Mouse (Mus musculus): ENCODE results near the gene Gm44790. TPM values are rescaled to one million over a fixed set of nuclear protein-coding genes. Genes with fewer than 3 reads are reported as not detected.

Gm44790 gene
- polyA plus RNA-seq, 1 experiment from 2014 or later: not detected

DNA sequence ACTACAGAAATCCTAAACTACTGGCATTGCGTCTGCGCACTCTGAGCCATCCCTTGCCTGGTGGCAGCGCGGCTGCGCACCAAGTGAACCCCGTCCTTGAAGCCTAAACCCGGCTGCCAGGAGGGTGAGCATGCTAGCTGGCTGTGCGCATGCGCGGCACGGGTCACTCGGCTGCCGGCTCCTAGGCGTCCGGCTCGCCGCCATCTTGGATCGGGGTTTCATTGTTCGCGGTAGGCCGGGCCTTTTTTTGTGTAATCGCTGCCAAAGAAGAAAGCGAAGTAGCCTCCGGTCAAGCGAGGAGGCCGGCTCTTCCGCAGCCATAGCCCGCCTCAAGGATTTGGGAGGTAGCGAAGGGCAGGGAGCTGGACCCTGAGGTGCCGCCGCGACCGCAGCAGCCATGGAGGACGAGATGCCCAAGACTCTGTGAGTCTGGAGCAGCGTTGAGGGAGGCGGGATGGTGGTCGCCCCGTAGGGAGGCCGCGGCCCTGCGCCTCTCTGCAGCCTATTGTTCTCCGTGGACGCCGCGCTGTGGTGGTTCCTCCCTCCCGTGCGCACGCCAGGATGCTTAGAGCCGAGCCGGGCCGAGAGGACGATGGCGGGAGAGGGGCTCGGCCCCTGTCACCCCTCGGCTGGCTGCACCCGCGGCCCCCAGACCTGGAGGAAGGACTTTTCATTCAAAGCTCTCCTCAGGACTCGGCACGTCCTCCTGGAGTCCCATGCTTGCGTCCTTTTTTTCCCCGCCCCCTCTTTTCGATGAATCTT is 22.2 kb upstream of the Gm44790 start, which contains the start of gene Tia1:
Gene Tia1, plus strand, starts transcription at position 120 of the 762 bp plus-strand sequence.
- Histone ChIP-seq H3K4me3 (peak within 1 kb of the TSS; percentile 79), H3K9ac (peak within 1 kb of the TSS; percentile 92), H3K9me3 (replicated peaks) (no peaks in the 10 kb centered on the region), H3K4me2 (peak within 1 kb of the TSS; percentile 69), H3K36me3 (peaks cover 15% of the 10 kb centered on the region), H3K27ac (ENCODE audit: poor library complexity, severe bottlenecking) (peak within 1 kb of the TSS; percentile 98), H3K4me1 (replicated peaks) (peaks cover 14% of the 10 kb centered on the region), H3K27me3 (replicated peaks) (no peaks in the 10 kb centered on the region)
- WGBS: under 1% methylated on average over 62 of the region's 62 CpGs
- ATAC-seq (ENCODE audit: insufficient number of reproducible peaks, low FRiP score): peak; percentile 98

DNA sequence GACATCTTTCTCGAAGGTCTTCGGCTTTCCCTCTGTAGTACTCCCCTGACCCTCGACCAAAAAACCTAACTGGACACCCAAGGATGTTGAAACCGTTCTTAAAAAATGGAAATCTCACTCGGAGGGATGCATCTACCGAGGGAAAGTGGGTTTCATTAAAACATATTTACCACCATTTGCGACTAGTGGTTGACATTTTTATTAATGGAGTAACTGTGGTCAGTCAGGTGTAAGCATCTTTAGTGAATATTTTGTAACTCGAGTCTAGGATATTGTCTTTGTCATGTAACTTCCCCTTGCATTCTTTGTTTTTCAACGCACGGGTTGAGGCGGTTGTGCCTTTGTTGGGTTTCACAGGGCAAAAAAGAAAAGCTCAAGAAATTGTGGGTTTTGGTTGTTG is 21.5 kb upstream of the Gm44790 start:
- 2% methylated on average over 11 of the region's 11 CpGs for WGBS
- Histone ChIP-seq H3K4me3 (peak overlapping the region; percentile 79), H3K27me3 (replicated peaks) (no peaks in the 10 kb centered on the region), H3K36me3 (peaks cover 15% of the 10 kb centered on the region), H3K27ac (ENCODE audit: poor library complexity, severe bottlenecking) (peak overlapping the region; percentile 98), H3K4me2 (peak overlapping the region; percentile 69), H3K4me1 (replicated peaks) (peaks cover 14% of the 10 kb centered on the region), H3K9me3 (replicated peaks) (no peaks in the 10 kb centered on the region), H3K9ac (peak overlapping the region; percentile 92)
- ATAC-seq (ENCODE audit: insufficient number of reproducible peaks, low FRiP score): no peak

DNA sequence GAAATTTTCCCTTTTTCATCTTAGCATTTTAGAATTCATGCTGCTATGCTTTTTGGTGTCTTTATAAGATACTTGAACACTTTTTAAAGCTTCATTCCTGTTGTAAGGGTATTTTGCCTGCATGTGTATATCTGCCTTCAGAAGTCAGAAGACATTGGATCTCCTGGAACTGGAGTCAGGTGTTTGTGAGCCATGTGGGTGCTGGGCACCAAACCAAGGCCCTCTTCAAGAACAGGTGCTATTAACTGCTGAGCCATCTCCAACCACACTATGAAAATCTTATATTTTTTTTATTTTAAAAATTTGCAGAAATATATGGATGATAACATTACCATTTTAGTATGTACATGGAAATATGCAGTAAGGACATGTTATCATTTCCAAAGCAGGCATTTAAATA is 20.2 kb upstream of the Gm44790 start:
- Histone ChIP-seq H3K9me3 (replicated peaks) (no peaks in the 10 kb centered on the region), H3K4me2 (peak overlapping the region; percentile 44; the same call in 1 of the 2 replicates), H3K27me3 (replicated peaks) (no peaks in the 10 kb centered on the region), H3K9ac (no peak overlapping the region), H3K4me1 (replicated peaks) (peaks cover 10% of the 10 kb centered on the region), H3K4me3 (no peak overlapping the region), H3K27ac (ENCODE audit: poor library complexity, severe bottlenecking) (no peak overlapping the region), H3K36me3 (peaks cover 15% of the 10 kb centered on the region)
- no peak for ATAC-seq (ENCODE audit: insufficient number of reproducible peaks, low FRiP score)

DNA sequence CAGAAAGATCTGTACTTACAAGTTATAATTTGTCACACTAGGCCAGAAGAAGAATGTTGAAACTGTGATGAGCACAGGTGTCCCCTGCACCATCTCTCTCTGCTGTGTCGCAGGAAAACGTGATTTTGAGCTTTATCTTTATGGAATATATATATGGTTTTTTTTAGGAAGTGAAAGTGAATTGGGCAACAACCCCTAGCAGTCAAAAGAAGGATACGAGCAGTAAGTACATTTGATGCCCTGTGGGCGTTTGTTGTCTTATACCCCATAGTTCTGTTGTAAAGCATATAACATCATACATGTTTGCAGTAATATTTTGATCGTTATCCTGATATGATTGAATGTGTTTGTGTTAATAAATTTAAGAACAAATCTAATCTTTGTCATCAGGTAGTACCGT is 7.7 kb upstream of the Gm44790 start:
- ATAC-seq (ENCODE audit: insufficient number of reproducible peaks, low FRiP score): no peak
- WGBS: 88% methylated on average over 6 of the region's 6 CpGs
- Histone ChIP-seq H3K4me3 (no peak overlapping the region), H3K9me3 (replicated peaks) (no peaks in the 10 kb centered on the region), H3K36me3 (peaks cover 68% of the 10 kb centered on the region), H3K27ac (ENCODE audit: poor library complexity, severe bottlenecking) (no peak overlapping the region), H3K4me2 (no peak overlapping the region), H3K9ac (no peak overlapping the region), H3K27me3 (replicated peaks) (no peaks in the 10 kb centered on the region), H3K4me1 (replicated peaks) (no peaks in the 10 kb centered on the region)

DNA sequence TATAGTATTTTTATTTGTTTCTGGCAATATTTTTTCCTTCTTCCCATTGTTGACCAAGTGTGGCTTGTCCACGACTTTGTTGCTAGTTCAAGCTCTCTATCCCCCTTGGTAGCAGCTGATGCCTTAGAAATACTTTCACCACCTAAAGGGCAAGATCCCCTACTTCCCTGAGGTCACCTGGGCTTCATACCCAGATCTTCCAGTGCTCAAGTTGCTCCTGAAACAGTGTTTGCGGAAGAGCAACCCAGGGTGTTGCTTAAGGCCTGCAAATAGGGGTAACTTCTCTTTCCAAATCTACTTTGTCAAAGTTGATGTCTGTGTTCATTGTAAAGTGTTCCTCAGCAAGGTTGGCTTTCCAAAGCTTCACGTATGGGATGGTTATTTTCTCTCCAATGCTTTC is 7.2 kb upstream of the Gm44790 start:
- Histone ChIP-seq H3K9ac (no peak overlapping the region), H3K9me3 (replicated peaks) (no peaks in the 10 kb centered on the region), H3K4me1 (replicated peaks) (no peaks in the 10 kb centered on the region), H3K27me3 (replicated peaks) (no peaks in the 10 kb centered on the region), H3K27ac (ENCODE audit: poor library complexity, severe bottlenecking) (no peak overlapping the region), H3K36me3 (peaks cover 68% of the 10 kb centered on the region), H3K4me2 (no peak overlapping the region), H3K4me3 (no peak overlapping the region)
- 84% methylated on average over 3 of the region's 3 CpGs for WGBS
- ATAC-seq (ENCODE audit: insufficient number of reproducible peaks, low FRiP score): no peak

DNA sequence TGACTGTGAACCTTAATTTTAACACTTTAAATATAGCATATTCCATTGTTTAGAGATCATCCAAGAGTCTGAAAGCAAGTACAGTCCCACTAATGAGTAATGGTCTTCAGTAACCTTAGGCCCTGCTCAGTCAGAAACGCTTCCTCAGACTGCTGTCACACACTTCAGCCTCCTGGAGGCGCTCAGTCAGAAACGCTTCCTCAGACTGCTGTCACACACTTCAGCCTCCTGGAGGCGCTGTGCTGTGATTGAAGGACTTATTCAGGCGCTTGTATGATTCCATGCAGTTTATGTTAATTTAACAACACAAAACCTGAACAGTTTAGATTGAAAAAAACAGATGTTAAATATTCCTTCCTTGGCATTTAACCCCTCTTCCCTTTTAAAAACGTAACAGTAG is 6.0 kb upstream of the Gm44790 start:
- no peak overlapping the region for H3K4me2 ChIP-seq

DNA sequence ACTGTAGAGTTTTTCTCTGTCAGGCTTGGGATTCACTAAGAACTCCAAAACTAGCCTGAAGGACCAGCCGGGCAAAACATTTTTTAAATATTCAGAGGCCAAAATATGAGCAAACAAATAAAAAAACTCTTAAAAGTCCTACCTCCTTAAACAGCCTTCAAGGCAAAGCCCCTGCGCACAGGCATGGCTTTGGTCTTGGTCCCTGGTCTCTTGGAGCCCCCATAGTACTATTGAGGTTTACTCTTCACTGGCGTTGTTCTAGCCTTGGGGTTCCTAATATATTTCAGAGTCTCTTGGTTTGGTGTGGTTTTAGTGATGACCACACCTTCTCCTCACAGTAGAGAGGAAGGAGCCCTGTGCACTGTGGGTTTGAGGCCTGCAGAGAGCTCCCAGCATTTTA is 5.1 kb downstream of the Gm44790 start:
- H3K4me1 ChIP-seq (replicated peaks): no peaks in the 10 kb centered on the region
- no peak overlapping the region for H3K4me2 ChIP-seq
- H3K27me3 ChIP-seq (replicated peaks): no peaks in the 10 kb centered on the region
- 95% methylated on average over 3 of the region's 3 CpGs for WGBS
- H3K9me3 ChIP-seq (replicated peaks): no peaks in the 10 kb centered on the region
- no peak for ATAC-seq (ENCODE audit: insufficient number of reproducible peaks, low FRiP score)
- H3K4me3 ChIP-seq: no peak overlapping the region
- H3K27ac ChIP-seq (ENCODE audit: poor library complexity, severe bottlenecking): no peak overlapping the region
- H3K36me3 ChIP-seq: peaks cover 82% of the 10 kb centered on the region
- H3K9ac ChIP-seq: no peak overlapping the region

More for the DNA sequence above, 6.0 kb upstream of the Gm44790 start:
- Histone ChIP-seq H3K4me1 (replicated peaks) (no peaks in the 10 kb centered on the region), H3K36me3 (peaks cover 69% of the 10 kb centered on the region), H3K9me3 (replicated peaks) (no peaks in the 10 kb centered on the region), H3K27me3 (replicated peaks) (no peaks in the 10 kb centered on the region), H3K4me3 (no peak overlapping the region), H3K9ac (no peak overlapping the region), H3K27ac (ENCODE audit: poor library complexity, severe bottlenecking) (no peak overlapping the region)
- ATAC-seq (ENCODE audit: insufficient number of reproducible peaks, low FRiP score): no peak
- WGBS: 77% methylated on average over 6 of the region's 6 CpGs

DNA sequence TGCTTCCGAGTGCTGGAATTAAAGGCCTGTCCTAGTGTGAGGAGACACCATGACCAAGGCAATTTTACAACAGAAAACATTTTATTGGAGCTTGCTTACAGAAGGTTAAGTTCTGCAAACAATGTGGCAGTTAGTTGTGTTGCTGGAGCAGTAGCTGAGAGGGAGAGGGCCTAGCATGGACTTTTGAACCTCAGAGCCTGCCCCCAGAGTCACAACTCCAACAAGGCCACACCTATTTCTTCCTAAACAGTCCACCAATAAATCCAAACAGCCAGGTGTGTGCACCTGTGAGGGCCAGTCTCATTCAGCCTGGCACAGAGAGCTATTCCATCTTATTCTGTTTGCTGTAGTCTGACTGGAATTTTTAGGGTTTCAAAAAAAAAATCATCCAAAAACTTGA is 7.2 kb downstream of the Gm44790 start:
- no peak overlapping the region for H3K27ac ChIP-seq (ENCODE audit: poor library complexity, severe bottlenecking)
- 94% methylated on average over 1 of the region's 1 CpGs for WGBS
- ATAC-seq (ENCODE audit: insufficient number of reproducible peaks, low FRiP score): no peak
- H3K9ac ChIP-seq: 0 out of 2 replicates have a peak overlapping the region, but pooled peaks have one; percentile 12
- H3K4me2 ChIP-seq: no peak overlapping the region
- no peaks in the 10 kb centered on the region for H3K27me3 ChIP-seq (replicated peaks)
- no peaks in the 10 kb centered on the region for H3K4me1 ChIP-seq (replicated peaks)
- H3K4me3 ChIP-seq: no peak overlapping the region
- no peaks in the 10 kb centered on the region for H3K9me3 ChIP-seq (replicated peaks)
- H3K36me3 ChIP-seq: peaks cover 65% of the 10 kb centered on the region

DNA sequence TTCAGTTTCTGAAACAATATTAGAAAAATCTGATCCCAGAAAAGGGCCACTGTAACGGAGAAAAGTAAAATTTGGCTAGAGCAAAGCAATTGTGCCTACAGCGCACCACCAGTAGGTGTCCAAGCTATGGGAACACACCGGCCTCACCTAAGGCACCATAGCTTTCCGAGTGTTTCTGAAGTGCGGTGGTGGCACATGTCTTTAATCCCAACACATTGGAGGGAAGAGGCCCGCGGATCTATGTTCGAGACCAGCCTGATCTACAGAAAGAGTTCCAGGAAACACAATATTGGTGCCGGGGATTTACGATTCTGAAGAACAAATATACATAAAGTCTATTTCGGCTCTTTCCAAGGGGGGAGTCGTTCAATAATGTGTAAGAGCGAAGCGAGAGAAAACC is 11.3 kb downstream of the Gm44790 start:
- no peaks in the 10 kb centered on the region for H3K9me3 ChIP-seq (replicated peaks)
- ATAC-seq (ENCODE audit: insufficient number of reproducible peaks, low FRiP score): peak; percentile 77
- H3K4me1 ChIP-seq (replicated peaks): peaks cover 7% of the 10 kb centered on the region
- peak overlapping the region; percentile 93 for H3K27ac ChIP-seq (ENCODE audit: poor library complexity, severe bottlenecking)
- H3K4me3 ChIP-seq: peak overlapping the region; percentile 74
- no peaks in the 10 kb centered on the region for H3K27me3 ChIP-seq (replicated peaks)
- H3K9ac ChIP-seq: peak overlapping the region; percentile 77
- peak overlapping the region; percentile 78 for H3K4me2 ChIP-seq
- peaks cover 44% of the 10 kb centered on the region for H3K36me3 ChIP-seq
- 2% methylated on average over 14 of the region's 14 CpGs for whole genome bisulfite sequencing

DNA sequence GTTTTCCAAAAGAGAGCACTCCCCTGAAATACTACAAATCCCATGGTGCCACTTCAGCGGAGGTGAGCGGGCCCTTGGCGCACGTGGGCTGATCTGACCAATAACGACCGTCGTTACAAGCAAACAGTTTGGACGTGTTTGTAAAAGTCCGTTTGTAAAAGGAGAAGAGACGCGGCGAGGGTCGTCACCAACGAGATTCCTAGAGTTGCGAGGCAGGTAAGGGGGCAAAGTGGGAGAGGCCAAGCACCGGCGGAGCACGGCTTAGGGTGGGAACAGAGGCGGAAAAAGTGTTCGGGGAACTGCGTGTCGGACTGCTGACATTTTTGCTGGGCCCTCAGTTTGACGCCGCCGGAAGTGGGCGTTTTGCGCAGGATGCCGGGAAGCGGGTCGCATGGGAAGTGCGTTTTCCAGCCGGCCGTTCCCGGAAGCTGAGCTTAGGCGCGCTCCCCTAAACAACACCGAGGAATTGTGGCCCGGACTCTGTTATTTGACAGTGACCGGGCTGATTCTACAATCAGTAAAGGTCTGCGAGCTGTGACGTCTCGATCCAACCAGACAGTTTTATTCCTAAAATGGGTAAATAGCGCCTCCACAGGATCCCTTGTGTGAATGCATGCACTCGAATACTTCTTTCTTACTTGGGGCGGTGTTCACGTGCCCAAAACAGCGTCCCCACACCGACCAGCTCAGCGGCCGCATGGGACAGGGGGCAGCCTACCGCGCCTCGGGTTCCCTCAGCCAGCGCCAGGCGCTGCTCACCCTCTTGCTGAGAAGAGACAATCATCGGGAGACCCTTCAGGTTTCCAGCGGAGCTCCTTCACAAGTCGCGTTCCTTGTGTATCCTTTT is 12.0 kb downstream of the Gm44790 start, which contains the start of gene C87436:
Gene C87436, plus strand, starts transcription at position 103 of the 847 bp plus-strand sequence.
- Histone ChIP-seq H3K9me3 (replicated peaks) (no peaks in the 10 kb centered on the region), H3K4me2 (peak within 1 kb of the TSS; percentile 78), H3K27me3 (replicated peaks) (no peaks in the 10 kb centered on the region), H3K27ac (ENCODE audit: poor library complexity, severe bottlenecking) (peak within 1 kb of the TSS; percentile 93), H3K4me3 (peak within 1 kb of the TSS; percentile 74), H3K36me3 (peaks cover 44% of the 10 kb centered on the region), H3K9ac (peak within 1 kb of the TSS; percentile 77), H3K4me1 (replicated peaks) (peaks cover 7% of the 10 kb centered on the region)
- under 1% methylated on average over 59 of the region's 59 CpGs for WGBS
- peak; percentile 96 for ATAC-seq (ENCODE audit: insufficient number of reproducible peaks, low FRiP score)

DNA sequence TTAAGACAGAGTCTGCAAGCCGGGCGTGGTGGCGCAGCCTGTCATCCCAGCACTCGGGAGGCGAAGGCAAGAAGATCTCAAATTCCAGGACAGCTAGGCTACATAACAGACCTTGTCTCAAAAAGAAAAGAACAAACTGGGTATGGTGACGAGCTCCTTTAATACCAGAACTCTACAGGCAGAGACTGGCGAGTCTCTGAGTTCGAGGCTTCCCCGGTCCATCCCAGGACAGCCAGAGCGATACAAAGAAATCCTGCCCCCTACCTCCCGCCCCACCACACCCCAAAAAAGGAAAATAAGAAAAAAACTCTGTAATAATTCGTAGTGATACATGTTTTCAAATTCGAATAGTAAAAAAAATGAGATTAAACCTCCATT is 12.7 kb downstream of the Gm44790 start:
- peak overlapping the region; percentile 93 for H3K27ac ChIP-seq (ENCODE audit: poor library complexity, severe bottlenecking)
- 3% methylated on average over 13 of the region's 13 CpGs for WGBS
- peak overlapping the region; percentile 77 for H3K9ac ChIP-seq
- no peaks in the 10 kb centered on the region for H3K27me3 ChIP-seq (replicated peaks)
- peak overlapping the region; percentile 78 for H3K4me2 ChIP-seq
- H3K36me3 ChIP-seq: peaks cover 45% of the 10 kb centered on the region
- H3K4me3 ChIP-seq: peak overlapping the region; percentile 74
- no peak for ATAC-seq (ENCODE audit: insufficient number of reproducible peaks, low FRiP score)
- H3K9me3 ChIP-seq (replicated peaks): no peaks in the 10 kb centered on the region
- H3K4me1 ChIP-seq (replicated peaks): peaks cover 7% of the 10 kb centered on the region

Measured in heart, embryonic 12.5 days (tissue).